Mouse (Mus musculus) heart, postnatal 0 days (tissue): ENCODE measurements around the gene Smc4.

Experiments
- CTCF ChIP-seq: IDR thresholded peaks from 2 replicates; pipeline ENCODE4 v1.5.1; 2016; ENCODE audit warnings: antibody characterized with exemption, control low read depth, low read depth
- EP300 ChIP-seq: IDR thresholded peaks from 2 replicates; pipeline ENCODE4 v1.6.1; 2016; ENCODE audit warnings: antibody characterized with exemption, low read depth

DNA sequence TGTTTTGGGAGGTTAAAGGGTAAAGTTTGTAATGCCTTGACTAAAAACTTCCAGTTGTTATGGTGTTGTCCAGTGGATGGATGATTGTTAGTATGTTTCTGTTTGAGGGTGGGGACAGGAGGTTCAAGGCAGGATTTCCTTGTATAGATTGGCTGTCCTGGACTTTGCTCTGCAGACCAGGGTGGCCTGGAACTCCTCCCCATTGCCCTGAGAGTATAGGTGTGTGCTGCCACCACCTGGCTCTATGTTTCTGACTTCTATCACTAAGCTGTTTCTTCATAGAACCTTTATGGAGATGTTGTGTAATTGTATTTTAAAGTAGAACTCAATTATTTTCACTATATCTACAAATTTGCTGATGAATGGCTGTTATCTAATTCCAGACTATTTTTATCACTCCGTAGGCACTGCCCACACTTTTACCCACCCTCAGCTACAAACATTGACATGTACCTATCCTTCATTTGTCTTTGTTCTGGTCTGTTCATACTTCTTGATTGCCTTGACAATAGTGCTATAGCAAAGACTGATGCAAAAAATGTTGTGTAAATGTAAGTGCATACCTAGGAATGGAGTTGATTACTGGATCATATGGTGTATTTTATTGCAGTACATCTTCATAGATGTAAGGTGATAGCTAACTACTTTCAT lies 21.7 kb downstream of the Smc4 start:
- TF ChIP-seq CTCF: peak; percentile 17; the same call in 1 of the 2 replicates
- TF ChIP-seq EP300: no peak
